Mouse (Mus musculus) mouse embryonic stem cell (cell line): ENCODE data around the gene Rapgef3.

Experiments used
- in situ Hi-C, 2 experiments: fragments of 300-500 bp; cut with MboI; formaldehyde crosslinking; loops; 1 replicate in 1 of 2; 3 replicates in 1 of 2; pipeline ENCODE4 v1.14.3; 2019 to 2020; ENCODE audit warnings: low sequenced_read_pairs in 2 of 2, low pct_unique_long_range_greater_than_20kb in 1 of 2, mixed read lengths in 1 of 2; ENCODE audit not compliant: unreplicated experiment in 1 of 2

Gene Rapgef3

DNA sequence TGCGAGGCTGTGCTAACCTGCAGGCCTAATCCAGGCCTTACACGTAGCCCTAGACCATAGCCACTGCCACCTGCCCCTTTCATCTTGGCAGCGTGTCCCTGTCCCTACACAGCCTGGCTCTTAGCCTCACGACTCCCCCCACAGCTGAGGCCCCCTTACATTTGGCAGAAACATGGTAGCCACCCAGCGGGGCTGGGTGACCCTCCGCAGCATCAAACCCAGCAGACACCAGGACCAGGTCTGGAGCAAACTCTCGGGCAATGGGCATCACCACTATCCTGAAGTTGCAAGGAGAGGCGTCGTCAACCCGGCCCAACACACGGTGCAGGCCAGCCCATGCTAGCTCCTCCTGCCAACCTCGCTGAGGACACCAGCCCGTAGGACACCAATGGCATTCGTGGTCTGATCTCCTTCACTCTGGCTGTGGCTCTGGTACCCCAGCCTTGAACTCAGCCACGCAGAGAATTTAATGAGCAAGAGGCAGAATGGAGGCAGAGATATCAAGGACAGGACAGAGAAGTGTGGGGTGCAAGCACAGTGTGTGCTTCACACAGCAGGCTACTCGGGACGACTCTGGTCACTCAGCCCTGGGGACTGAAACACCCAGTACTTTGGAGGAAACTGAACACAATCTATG lies 29.0 kb upstream of the Rapgef3 start:
- in situ Hi-C loops: loop anchor here in 1 of 2 experiments (5.0 kb wide), 1 partner anchor 41 kb away; no protein-coding TSS in a partner anchor

DNA sequence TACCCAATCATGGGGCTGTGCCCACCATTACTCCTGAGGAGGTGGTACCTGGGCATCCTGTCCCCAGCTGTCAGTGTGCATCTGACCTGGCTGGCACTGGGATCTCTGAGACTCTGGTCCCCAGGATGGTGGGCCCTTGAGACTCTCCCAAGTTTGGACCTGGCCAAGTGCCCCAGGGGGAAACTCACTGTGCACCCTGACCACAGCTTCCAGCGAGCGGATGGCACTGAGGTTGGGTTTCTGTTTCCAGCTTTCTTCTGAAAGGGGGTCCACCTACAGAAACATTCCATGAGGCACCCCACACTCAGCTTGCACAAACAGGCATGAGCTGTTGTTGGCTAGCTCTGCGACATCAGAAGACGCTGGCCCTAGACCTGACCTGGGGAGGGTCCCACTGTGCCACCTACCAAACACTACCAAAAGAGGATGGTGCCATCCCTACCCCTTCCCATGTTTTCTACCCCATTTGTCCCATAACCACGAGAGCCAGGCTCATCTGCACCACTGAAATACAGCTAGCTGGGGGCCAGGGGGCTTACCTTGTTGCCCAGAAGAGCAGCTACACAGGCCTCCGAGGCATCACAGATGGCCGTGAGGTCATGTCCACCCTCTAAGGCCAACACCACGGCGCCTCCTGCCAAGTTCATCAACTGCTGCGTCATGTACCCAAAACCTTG lies 27.9 kb upstream of the Rapgef3 start:
- in situ Hi-C loops: loop anchor here in 1 of 2 experiments (5.0 kb wide), 1 partner anchor 42 kb away; no protein-coding TSS in a partner anchor

DNA sequence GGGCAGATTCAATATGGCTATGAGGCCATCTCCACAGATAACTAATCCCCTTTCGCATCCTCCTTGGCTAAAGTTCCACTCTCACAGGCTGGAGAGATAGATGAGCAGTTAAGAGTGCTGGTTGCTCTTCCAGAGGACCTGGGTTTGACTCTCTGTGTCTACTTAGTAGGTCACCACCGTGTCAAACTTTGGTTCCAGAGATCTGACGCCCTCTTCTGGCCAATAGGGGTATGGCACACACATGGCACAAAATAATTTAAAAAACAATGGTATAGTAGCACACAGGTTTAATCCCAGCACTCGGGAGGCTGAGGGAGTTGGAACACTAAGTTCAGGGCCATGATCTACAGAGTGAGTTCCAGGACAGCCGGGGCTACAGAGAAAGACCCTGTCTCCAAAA lies 26.5 kb upstream of the Rapgef3 start:
- in situ Hi-C loops: loop anchor here in 1 of 2 experiments (5.0 kb wide), 1 partner anchor 77 kb away; no protein-coding TSS in a partner anchor

DNA sequence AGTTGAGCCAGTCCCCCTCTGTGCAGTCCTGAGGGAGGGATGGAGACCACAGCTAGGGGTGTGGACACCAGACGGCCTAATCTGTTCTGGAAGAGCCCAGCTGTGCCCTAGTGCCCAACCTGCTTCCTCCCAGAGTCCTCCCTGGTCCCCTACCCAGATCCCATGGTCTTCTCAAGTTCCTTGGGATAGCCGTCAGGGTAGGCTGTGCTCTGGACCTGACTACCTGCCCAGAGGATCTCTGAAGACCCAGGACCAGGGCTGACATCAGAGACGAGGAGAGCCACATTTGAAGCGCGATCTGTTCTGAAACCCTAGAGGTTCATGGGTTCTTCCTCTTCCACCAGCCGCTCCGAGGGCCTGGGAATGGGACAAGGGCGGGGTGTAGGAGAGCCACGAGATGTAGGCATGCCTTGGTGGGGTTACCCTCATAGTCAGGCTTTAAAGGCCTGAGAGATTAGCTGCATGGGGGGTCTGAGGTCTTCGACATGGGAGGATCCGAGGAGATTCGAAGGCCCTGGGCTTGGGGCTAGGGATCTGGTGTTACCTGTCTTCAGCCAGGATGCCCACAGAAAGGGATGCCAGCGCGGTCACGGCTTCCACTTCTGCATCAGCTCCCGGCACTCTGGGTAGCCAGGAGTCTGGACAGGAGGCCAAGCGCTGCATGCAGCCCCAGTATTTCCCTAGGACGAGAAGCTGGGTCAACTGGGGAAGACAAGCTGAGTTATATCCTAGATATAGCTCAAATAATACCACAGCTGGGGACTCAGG lies 25.8 kb upstream of the Rapgef3 start:
- in situ Hi-C loops: loop anchor here in 1 of 2 experiments (5.0 kb wide), 1 partner anchor 76 kb away; no protein-coding TSS in a partner anchor

DNA sequence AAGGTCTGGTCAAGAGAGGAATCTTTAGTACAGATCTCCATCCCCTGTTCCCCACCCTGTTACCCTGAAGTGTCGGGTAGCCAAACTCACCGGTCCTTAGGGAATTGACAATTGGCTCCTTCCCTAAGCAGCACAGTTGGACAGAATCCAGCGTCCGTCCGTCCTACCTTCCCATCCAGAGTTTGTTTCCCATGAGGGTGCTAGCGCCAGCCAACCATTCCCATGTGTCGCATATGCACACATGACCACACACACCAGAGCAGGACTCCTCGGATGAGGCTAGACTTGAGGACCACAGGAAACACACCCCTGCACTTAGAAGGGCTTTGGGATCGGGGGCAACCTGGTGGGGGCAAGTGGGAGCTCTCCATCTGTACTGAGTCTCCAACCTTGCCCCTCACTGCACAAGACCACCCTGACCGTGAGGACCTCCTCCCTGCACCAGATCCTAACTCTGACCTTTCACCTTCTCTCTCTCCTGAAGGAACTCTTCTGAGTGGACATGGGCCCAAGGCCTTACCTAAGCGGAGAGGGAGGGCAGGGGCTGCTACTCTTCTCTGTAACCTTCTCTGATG lies 23.4 kb upstream of the Rapgef3 start:
- in situ Hi-C loops: loop anchor here in 1 of 2 experiments (5.0 kb wide), 1 partner anchor 74 kb away; no protein-coding TSS in a partner anchor

DNA sequence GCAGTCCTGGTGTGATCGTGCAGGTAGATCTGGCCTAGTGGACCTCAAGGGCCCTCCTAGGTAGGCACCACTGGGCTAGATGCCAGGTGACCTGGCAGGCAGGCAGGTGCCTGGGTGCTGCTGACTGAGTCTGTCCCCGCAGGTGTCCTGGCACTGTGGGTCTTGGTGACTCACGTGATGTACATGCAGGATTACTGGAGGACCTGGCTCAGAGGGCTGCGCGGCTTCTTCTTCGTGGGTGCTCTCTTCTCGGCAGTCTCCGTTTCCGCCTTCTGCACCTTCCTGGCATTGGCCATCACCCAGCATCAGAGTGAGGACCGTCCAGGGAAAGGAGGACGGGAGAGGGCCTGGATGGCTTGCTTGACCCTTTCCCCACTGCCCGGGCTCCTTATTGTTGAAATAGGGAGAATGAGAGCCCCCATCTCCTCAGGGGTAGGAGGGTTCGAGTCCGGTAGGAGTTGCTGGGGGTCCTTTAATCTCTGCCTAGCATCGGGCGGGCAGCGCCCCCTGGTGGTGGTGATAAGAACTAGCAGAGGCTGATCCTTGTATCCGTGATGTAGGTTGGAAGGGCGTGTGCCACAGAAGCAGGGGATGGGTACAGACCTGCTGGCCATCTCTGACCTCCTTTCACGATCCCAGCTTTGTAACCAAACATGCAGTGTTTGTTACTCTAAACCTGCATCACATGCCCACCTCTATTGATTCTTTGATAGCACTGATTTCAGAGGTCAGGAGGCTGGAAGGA lies 22.2 kb upstream of the Rapgef3 start:
- in situ Hi-C loops: loop anchor here in 1 of 2 experiments (5.0 kb wide), 1 partner anchor 73 kb away; no protein-coding TSS in a partner anchor

DNA sequence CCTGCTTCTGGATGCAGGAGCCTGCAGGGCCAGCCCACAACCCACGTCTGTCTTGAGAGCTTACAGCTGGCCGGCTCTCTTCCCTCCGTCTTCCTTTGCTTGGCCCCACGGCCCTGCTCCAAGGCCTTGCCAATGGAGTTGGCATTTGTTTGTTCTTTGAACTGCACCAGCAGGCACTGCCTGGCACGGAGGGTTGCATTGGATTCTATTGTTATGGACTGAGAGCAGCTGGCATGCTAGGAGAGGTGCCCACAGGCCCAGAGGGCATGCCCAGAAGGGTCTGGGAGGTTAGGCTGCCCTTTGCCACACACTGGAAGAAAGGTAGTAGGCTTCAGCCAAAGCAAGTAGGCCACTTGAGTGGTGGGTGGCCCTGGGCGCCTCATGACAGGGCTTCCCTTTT lies 21.0 kb upstream of the Rapgef3 start:
- in situ Hi-C loops: no loop called here

DNA sequence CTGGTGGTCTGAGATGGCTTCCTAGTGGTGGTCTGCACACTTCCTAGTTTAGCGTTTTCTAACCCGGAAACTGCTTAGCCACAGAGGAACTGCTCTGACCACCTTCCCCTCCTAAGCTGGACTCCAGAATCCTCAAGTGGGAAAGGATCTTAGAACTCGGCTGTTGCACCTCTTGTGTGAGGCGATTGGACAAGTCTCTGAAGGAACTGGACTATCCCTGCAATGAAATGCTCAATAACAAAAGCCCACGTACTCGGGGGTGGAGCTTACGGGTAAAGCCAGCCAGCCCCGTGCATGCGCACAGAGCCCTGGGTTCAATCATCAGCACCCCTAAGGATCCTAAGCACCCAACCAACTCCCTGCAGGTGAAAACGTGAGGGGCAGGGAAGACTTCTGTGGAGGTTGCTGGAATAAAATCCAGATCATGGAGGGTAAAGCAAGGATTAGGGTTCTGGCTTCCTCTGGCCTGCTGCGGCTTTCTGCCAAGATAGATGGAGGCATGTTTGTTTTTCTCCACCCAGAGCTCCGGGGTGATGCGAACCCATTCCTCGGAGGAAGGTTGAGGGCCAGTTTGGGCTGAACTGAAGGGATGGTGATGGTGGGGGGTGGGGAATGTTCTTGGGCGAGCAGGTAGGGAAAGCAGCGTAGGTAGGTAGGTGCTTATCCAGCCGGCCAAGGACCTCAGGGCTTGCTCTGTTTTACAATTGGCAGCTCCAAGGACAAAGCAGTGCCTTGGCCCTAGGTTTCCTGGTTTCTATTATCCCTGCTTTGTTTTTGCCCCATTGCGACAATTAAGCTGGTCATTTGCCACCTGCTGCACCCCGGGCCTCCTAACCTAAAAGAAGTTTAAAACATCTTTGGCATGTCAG lies 20.3 kb upstream of the Rapgef3 start:
- in situ Hi-C loops: no loop called here

DNA sequence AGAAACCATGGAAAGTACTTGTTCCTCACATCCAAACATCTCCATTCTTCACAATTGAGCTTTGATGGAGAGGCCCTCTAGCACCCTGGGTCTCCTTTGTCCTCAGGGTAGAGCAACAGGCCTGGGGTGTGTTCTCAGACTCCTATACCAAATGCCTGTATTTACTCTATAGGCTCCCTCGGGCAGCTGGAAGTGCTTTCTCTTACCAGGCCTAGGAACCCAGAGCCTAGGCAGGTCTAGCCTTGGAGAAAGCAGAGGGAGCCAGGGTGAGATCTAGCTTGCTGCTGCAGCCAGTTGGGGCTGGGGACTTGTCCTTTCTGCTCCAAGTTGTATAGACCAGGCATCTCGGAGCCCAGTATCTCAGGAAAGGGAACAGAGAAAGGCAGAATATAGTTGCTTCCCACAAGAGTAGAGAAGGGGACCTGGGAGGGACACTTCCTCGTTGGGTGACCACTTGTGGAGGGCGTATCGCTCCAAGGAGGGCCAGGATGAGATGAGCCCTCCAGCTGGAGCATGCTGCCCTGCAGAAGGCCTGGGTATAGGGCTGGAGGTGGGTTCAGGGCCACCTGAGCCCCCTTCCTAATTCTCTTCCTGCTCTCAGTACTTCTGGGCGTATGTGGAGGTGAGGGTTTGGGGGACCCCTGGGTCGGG lies 19.5 kb upstream of the Rapgef3 start:
- in situ Hi-C loops: no loop called here

DNA sequence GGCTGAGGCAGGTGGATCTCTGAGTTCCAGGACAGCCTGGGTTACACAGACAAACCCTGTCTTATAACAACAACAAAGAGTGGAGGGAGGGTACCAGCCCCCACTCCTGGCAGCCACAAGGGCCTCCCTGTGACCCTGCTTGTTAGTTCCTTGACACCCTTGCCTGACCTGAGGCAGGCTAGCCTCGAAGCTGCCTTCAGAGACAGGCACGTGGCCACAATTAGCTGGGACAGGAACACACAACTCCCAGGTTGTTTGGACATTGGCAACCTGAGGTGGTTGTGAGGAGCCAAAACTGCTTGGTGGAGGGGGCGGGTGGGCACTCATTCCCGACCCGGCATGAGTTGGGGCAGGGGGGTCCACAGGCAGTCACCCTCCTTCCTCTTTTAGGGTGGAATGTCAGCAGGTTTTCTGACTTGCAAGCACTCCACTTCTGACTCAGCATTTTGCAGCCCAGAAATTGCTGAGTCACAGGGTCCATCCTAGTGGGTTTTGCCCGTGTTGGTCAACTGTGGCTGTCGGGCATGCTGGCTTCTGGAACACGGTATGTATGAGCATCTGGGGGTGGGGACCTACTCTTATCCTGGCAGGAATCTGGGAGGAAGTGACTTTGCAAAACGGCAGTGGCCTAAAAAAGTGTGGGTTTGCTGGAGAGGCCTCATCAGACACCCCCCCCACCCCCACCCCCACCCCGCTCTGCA lies 18.8 kb upstream of the Rapgef3 start:
- in situ Hi-C loops: no loop called here

DNA sequence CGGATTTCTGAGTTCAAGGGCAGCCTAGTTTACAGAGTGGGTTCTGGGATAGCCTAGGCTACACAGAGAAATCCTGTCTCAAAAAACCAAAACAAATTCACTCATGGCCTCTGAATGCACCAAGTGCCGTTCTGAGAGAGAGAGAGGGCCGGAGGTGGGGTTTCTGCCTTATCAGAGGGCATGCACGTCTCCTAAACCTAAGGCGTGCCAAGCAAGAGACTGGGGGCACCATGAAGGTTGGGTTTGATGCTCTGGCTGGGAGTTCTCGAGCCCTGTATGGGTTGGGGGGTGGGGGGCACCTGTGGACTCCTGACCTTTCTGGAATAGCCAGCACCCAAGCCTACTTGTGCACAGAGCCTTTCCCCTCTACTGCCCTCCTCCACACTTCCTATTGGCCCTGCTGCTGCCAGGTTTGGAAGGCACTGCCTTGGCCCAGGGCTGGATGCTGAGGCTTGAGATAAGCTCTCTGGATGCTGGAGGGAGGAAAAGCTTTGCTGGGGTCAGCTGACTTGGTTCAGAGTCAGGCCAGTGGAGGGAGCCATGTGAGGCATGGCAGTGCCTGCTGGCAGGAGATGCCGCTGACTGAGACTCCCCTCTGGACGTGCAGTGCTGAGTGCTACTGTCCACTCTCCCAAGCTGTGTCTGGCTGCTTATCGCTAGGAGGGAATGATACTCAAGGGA lies 18.1 kb upstream of the Rapgef3 start:
- in situ Hi-C loops: no loop called here

DNA sequence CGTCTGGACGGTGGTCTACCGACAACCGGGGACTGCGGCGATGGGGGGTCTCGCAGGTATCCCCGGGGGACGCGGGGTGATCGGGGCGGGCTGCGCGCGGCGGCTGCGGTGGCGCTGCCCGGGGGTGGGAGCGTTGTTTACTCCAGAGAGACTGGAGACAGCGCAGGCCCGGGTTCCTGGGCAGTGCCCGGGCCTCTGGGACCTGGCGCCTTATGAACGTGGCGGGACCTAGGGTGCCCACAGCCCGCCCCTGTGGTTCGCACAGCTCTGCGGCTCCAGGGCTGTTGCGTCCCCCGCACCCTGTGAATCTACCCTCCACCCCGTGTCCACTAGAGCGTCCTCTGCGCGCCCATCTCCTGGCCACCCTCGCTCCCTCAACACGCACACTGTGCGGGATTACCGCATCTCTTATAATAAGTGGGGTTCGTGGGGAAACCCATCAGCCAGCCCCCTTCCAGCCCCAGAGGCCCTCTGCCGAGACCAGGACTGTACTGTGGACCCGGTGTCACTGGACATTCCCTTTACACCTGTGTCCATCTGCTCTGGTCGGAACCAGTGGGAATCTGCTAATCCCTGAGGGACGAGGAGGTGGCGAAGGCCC lies 16.9 kb upstream of the Rapgef3 start:
- in situ Hi-C loops: no loop called here

DNA sequence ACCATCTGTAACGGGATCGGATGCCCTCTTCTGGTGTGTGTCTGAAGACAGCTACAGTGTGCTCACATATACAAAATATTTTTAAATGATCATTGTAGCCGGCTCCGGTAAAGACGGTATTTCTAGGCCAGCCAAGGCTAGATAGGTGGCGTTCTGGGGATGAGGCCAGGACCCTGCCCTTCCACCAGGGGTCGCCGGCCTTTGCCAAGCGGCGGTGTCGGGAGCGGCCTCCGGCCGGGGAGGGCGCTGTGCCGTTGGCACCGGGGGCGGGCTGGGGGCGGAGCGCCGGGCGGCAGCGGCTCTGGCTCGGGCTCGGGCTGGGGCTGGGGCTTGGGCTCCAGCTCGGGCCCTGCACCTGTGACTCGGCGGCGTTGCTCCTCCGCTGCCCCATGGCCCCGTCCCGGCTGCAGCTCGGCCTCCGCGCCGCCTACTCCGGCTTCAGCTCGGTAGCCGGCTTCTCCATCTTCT lies 16.4 kb upstream of the Rapgef3 start:
- in situ Hi-C loops: no loop called here

DNA sequence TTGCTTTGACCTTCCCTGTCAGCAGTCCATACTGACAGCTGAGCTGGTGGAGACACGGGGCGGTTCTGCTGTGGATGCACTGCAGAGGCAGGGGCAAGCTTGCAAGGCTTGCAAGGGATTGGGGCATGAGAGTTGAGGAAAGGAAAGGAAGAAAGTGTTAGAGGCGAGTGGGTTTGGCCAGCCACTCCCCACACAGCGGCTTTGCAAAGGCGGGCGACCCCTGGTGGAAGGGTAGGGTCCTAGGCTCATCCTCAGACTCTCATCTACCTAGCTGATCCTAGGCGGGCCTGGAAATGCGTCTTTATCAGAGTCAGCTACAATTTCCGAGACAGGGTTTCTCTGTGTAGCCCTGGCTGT lies 15.0 kb upstream of the Rapgef3 start:
- in situ Hi-C loops: no loop called here

DNA sequence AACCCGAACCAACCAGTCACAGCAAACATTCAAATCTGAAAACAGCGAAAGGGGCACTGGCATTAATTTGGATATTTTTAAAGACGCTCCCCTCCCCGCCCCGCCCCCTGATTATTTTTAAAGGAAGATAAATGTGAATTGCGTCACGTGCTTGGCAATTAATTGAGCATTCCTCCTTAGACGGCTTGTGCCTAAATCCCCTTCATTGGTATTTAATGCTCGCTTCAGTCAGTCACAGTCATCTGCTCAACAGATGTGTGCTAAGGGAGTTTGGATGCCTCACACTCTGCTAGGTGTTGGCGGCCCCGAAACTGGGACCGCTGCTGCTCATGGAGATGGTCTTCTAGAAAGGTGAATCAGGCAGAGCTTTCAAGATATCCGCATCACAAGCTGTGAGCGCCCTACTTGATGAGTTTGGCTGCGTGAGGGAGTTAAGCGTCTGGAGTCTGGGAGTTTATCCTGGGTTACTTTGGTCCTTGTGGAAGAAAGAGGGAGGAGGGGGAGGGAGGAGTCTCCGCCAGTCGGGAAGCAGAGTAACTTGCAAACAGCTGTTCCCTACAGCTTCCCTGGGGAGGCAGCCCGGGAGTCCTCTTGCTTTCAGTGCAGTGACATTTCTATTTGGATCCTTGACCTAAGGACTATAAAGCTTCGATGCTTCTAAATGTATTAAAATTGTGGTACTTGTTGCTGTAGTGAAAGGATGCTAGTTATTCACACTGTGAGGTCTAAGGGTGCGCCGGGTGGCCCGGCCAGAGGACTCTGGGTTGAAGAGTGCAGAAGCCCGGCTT lies 14.4 kb upstream of the Rapgef3 start:
- in situ Hi-C loops: no loop called here
